Mouse (Mus musculus): Measurements from ENCODE around the gene Jarid2. TPM values are rescaled to one million over a fixed set of nuclear protein-coding genes. Genes with fewer than 3 reads are reported as not detected.
A peak's percentile ranks its signal among the peaks of the same experiment; 100 is the strongest.

Jarid2 gene
- polyA plus RNA-seq, 1 experiment from 2014 or later = 18.0 TPM

DNA sequence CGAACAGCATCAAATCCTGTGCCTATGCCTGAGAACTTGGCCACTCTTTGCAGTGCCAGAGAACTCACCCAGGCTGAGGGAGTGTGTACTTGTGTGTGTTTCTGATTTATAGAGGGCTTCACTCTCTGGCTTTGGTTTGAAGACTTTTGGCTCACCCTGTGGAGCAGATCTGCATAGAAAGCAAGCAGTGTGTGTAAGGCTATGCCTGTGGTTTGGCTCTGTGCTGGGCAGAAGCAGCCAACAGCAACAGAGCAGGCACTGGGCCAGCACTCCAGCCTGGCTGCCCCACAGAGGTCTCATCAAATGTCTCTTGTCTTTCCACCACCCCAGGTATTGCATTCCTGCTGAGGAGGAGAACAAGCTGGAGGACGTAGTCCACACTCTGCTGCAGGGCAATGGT, 183.6 kb downstream of the Jarid2 start:
- Histone ChIP-seq H3K27me3 (replicated peaks) (no peaks in the 10 kb centered on the region), H3K9me3 (replicated peaks) (no peaks in the 10 kb centered on the region), H3K4me3 (no peak overlapping the region), H3K4me1 (peaks cover 32% of the 10 kb centered on the region), H3K27ac (no peak overlapping the region), H3K36me3 (peaks cover 97% of the 10 kb centered on the region), H3K4me2 (no peak overlapping the region), H3K9ac (no peak overlapping the region)
- 90% methylated on average over 2 of the region's 2 CpGs for WGBS (ENCODE audit: insufficient replicate concordance)
- ATAC-seq = no peak

DNA sequence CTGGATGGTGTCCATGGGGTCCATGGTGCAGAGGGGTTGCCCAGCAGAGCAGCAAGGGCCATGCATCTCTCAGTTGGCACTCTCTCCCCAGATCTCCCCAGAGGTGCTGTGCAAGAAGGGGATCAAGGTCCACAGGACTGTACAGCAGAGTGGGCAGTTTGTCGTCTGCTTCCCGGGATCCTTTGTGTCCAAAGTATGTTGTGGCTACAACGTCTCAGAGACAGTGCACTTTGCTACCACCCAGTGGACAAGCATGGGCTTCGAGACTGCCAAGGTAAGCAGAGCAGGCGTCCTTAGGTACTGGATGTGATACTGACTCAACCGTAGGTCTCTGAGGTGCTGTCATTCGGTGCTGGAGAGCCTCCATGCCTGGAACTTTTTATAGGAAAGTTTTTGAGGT, 184.3 kb downstream of the Jarid2 start:
- H3K36me3 ChIP-seq = peaks cover 97% of the 10 kb centered on the region
- no peak overlapping the region for H3K4me3 ChIP-seq
- H3K27me3 ChIP-seq (replicated peaks) = no peaks in the 10 kb centered on the region

DNA sequence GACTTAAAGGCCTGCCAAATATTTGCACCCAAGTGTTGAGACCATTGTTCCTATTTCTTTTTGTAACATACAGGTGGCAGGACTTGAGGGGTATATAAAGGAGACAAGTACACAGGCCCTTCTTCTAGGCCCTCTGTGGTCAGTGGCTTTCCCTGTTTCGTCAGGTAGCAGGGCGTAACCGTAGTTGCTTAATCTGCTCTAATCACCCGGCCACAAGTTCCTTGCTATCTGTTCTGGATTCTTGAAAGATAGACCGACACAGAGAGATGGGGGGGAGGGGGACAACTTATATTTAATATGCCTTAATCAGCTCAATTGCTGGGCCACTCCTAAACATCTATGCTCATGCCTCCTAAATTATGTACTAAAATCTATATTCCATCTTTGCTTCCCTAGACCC, 186.1 kb downstream of the Jarid2 start:
- Histone ChIP-seq H3K4me1 (peaks cover 30% of the 10 kb centered on the region), H3K9me3 (replicated peaks) (no peaks in the 10 kb centered on the region), H3K4me2 (0 out of 2 replicates have a peak overlapping the region, but pooled peaks have one; percentile 19), H3K4me3 (no peak overlapping the region), H3K27ac (0 out of 2 replicates have a peak overlapping the region, but pooled peaks have one; percentile 57), H3K9ac (no peak overlapping the region), H3K36me3 (peaks cover 98% of the 10 kb centered on the region), H3K27me3 (replicated peaks) (no peaks in the 10 kb centered on the region)
- peak; percentile 78 for ATAC-seq
- 26% methylated on average over 5 of the region's 5 CpGs for WGBS (ENCODE audit: insufficient replicate concordance)

More for the DNA sequence above, 184.3 kb downstream of the Jarid2 start:
- no peak overlapping the region for H3K4me2 ChIP-seq
- ATAC-seq = no peak
- H3K27ac ChIP-seq = no peak overlapping the region
- no peaks in the 10 kb centered on the region for H3K9me3 ChIP-seq (replicated peaks)
- 79% methylated on average over 7 of the region's 7 CpGs for WGBS (ENCODE audit: insufficient replicate concordance)
- H3K4me1 ChIP-seq = peaks cover 32% of the 10 kb centered on the region
- H3K9ac ChIP-seq = no peak overlapping the region

DNA sequence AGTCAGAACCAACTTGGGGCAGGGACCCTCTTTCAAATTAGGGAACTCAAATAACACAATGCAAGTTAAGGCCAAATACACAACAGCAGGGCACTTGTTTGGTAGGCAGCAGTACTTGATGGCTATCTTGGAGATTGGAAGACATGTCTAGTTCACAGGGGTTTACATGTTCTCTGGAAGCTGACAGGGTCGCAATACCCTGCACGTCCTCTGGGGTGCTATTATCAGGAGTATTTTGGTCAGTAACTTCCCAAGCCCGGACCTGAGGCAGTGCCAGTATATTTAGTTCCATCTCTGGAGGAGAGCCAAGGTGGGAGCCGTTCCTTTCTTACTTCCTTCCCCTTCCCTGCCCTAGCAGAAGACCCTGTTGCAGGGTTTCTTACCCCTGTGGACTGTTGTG, 186.7 kb downstream of the Jarid2 start:
- H3K4me1 ChIP-seq = peaks cover 24% of the 10 kb centered on the region
- peaks cover 98% of the 10 kb centered on the region for H3K36me3 ChIP-seq
- 55% methylated on average over 4 of the region's 4 CpGs for WGBS (ENCODE audit: insufficient replicate concordance)
- 0 out of 2 replicates have a peak overlapping the region, but pooled peaks have one; percentile 57 for H3K27ac ChIP-seq
- no peak overlapping the region for H3K4me2 ChIP-seq
- H3K9ac ChIP-seq = no peak overlapping the region
- no peaks in the 10 kb centered on the region for H3K9me3 ChIP-seq (replicated peaks)
- H3K27me3 ChIP-seq (replicated peaks) = no peaks in the 10 kb centered on the region
- no peak overlapping the region for H3K4me3 ChIP-seq
- no peak for ATAC-seq

DNA sequence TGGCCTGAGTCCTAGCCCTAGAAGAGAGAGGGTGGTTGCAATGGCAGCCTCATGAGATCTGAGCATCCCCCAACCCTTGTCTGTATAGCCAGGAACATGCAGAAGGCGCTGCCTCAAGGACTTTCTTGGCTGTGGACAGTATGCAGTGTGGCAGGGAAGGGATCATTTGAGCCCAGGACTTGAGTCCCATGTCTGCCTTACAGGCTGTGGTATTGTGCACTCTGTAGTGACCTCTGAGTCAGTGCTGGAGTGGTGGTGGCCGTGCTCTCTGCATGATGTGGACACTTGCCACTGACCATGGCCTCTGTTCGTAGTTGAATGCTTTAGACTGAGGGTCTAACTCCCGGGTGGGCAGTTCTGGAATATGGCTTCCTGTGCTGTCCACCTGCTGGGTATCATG, 187.9 kb downstream of the Jarid2 start:
- peaks cover 98% of the 10 kb centered on the region for H3K36me3 ChIP-seq
- no peak overlapping the region for H3K27ac ChIP-seq
- no peak for ATAC-seq
- no peak overlapping the region for H3K4me3 ChIP-seq
- H3K4me1 ChIP-seq = peaks cover 20% of the 10 kb centered on the region
- H3K4me2 ChIP-seq = no peak overlapping the region
- no peaks in the 10 kb centered on the region for H3K9me3 ChIP-seq (replicated peaks)
- WGBS (ENCODE audit: insufficient replicate concordance) = 75% methylated on average over 4 of the region's 4 CpGs
- H3K9ac ChIP-seq = no peak overlapping the region
- no peaks in the 10 kb centered on the region for H3K27me3 ChIP-seq (replicated peaks)

DNA sequence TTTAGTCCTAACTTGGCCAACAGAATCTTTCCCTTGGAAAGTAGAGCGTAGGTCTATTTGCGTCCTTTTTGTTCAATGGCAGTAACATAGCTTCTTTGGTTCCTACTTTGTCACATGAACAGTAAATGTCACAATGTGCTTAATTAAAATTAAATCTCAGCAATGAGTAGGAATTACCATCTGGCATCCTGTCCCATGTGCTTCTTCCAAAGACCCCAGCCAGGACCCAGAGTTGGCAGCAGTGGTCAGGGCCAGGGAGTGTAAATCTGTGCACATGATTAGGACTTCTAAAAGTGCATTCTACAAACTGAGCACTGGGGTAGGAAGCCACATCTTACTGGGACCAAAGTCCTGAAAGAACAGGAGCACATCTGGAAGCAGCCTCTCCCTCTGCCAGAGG, 189.0 kb downstream of the Jarid2 start:
- H3K36me3 ChIP-seq = peaks cover 99% of the 10 kb centered on the region
- no peak overlapping the region for H3K4me3 ChIP-seq
- peaks cover 20% of the 10 kb centered on the region for H3K4me1 ChIP-seq
- H3K4me2 ChIP-seq = no peak overlapping the region
- no peak overlapping the region for H3K27ac ChIP-seq
- no peak for ATAC-seq
- H3K27me3 ChIP-seq (replicated peaks) = no peaks in the 10 kb centered on the region
- no peaks in the 10 kb centered on the region for H3K9me3 ChIP-seq (replicated peaks)
- no peak overlapping the region for H3K9ac ChIP-seq
- WGBS (ENCODE audit: insufficient replicate concordance) = 88% methylated on average over 2 of the region's 2 CpGs

DNA sequence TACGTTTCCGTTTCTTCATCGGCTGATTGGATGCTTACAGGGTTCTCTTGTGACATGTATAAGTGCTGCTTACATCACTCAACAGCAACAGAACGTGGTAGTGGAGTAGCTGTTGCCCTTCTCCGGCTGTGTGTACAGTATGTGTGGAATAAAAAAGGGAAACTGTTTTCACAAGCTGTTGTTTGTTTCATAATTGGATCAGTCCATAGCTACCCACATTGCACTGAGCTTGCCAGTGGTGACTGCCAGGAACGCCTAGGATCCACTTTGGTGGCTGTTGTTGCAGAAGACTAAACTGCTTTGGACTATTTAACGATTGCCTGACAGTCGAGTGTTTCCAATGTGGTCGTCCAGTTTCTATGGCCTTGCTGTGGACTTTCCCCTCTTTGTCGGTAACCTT, 191.8 kb downstream of the Jarid2 start:
- Histone ChIP-seq H3K27ac (no peak overlapping the region), H3K4me1 (peaks cover 2% of the 10 kb centered on the region; the same call in 1 of the 2 replicates), H3K9me3 (replicated peaks) (no peaks in the 10 kb centered on the region), H3K4me3 (no peak overlapping the region), H3K27me3 (replicated peaks) (no peaks in the 10 kb centered on the region), H3K4me2 (no peak overlapping the region), H3K36me3 (peaks cover 93% of the 10 kb centered on the region), H3K9ac (no peak overlapping the region)
- ATAC-seq = no peak
- WGBS (ENCODE audit: insufficient replicate concordance) = 76% methylated on average over 10 of the region's 10 CpGs

DNA sequence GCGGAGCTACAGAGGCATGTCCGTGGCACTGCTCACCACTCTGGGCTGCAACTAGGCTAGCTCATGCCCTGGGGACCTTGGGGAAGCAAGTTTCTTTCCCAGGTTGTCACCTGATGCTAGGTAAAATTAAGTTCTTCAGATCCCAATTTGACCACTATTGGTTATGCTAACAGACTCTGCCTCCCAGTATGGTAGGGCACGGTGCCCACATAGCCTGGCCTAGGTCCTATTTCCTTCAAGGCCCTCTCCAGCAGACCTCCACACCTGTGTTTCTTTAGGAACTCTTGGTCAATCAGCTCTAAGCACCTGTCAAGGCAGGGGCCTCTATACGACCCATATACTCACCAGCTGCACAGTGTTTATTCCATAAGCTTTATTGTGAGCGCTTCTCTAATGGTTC, 192.4 kb downstream of the Jarid2 start:
- Histone ChIP-seq H3K4me2 (no peak overlapping the region), H3K9me3 (replicated peaks) (no peaks in the 10 kb centered on the region), H3K27ac (no peak overlapping the region), H3K27me3 (replicated peaks) (no peaks in the 10 kb centered on the region), H3K4me1 (no peaks in the 10 kb centered on the region), H3K4me3 (no peak overlapping the region), H3K9ac (no peak overlapping the region), H3K36me3 (peaks cover 87% of the 10 kb centered on the region)
- WGBS (ENCODE audit: insufficient replicate concordance) = 83% methylated on average over 5 of the region's 5 CpGs
- ATAC-seq = no peak

DNA sequence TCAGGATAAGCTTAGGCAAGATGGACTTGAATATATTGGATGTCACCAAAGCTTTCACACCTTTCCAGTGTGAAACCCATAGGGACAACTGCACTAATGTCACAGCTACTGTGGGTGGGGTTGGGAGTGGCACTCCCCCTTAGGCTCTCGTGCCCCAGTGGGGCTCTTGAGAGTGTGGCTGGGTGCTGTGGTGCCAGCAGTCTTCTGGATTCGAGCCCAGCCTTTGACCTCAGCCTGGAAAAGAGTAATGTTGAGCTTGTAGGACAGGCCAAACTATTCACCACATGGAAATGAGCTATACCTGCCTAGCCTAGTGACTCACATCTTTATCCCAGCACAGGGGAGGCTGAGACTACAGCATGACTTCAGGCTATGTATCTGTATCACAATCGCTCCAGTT, 194.8 kb downstream of the Jarid2 start:
- no peaks in the 10 kb centered on the region for H3K4me1 ChIP-seq
- no peak overlapping the region for H3K4me3 ChIP-seq
- no peaks in the 10 kb centered on the region for H3K27me3 ChIP-seq (replicated peaks)
- ATAC-seq = no peak
- H3K27ac ChIP-seq = no peak overlapping the region
- no peak overlapping the region for H3K9ac ChIP-seq
- H3K36me3 ChIP-seq = peaks cover 67% of the 10 kb centered on the region
- no peaks in the 10 kb centered on the region for H3K9me3 ChIP-seq (replicated peaks)
- 71% methylated on average over 3 of the region's 3 CpGs for WGBS (ENCODE audit: insufficient replicate concordance)
- no peak overlapping the region for H3K4me2 ChIP-seq

DNA sequence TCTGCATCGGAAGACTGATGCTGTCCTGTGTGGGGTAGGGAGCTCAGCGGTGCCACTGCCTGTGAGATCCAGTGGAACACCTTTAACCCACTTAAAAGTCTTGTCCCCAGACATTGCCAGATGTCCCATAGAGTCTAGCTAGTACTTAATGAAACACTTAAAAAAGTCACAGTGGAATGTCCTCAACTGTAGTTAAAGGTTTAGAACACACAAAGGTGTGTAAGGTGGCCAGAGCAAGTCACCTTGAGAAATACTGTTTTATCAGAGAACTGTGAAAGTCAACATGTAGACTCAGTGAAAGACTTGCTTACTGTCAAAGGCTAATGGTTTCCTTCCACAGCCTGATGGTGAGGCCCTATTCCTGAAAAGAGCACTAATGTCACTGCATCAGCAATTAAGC, 195.9 kb downstream of the Jarid2 start:
- Histone ChIP-seq H3K4me3 (no peak overlapping the region), H3K4me1 (no peaks in the 10 kb centered on the region), H3K27me3 (replicated peaks) (no peaks in the 10 kb centered on the region), H3K36me3 (peaks cover 56% of the 10 kb centered on the region), H3K27ac (no peak overlapping the region), H3K9me3 (replicated peaks) (no peaks in the 10 kb centered on the region), H3K4me2 (no peak overlapping the region), H3K9ac (no peak overlapping the region)
- WGBS (ENCODE audit: insufficient replicate concordance) = 88% methylated on average over 2 of the region's 2 CpGs
- ATAC-seq = no peak

DNA sequence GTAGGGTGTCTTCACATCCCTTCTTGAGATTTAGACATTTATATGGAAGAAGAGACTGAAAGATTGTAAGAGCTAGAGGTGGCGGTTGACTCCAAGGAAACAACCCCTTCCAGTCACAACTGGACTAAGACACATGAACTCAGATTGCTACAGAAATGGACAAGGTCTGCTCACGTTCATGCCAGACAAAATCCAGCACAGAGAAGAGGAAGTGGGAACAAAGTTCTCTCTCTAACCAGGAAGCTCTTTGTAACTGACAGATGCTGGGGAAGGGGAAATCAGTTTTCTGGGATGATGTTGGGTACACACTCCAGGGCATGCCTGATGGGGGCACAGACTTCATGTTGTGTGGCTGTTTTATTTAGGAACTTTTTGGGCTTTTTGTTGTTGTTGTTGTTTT, 197.0 kb downstream of the Jarid2 start:
- no peak for ATAC-seq
- H3K36me3 ChIP-seq = peaks cover 51% of the 10 kb centered on the region
- no peak overlapping the region for H3K4me2 ChIP-seq
- no peak overlapping the region for H3K9ac ChIP-seq
- H3K4me3 ChIP-seq = no peak overlapping the region
- no peak overlapping the region for H3K27ac ChIP-seq
- H3K4me1 ChIP-seq = no peaks in the 10 kb centered on the region
- H3K9me3 ChIP-seq (replicated peaks) = no peaks in the 10 kb centered on the region
- no peaks in the 10 kb centered on the region for H3K27me3 ChIP-seq (replicated peaks)
- WGBS (ENCODE audit: insufficient replicate concordance) = 53% methylated on average over 2 of the region's 2 CpGs

DNA sequence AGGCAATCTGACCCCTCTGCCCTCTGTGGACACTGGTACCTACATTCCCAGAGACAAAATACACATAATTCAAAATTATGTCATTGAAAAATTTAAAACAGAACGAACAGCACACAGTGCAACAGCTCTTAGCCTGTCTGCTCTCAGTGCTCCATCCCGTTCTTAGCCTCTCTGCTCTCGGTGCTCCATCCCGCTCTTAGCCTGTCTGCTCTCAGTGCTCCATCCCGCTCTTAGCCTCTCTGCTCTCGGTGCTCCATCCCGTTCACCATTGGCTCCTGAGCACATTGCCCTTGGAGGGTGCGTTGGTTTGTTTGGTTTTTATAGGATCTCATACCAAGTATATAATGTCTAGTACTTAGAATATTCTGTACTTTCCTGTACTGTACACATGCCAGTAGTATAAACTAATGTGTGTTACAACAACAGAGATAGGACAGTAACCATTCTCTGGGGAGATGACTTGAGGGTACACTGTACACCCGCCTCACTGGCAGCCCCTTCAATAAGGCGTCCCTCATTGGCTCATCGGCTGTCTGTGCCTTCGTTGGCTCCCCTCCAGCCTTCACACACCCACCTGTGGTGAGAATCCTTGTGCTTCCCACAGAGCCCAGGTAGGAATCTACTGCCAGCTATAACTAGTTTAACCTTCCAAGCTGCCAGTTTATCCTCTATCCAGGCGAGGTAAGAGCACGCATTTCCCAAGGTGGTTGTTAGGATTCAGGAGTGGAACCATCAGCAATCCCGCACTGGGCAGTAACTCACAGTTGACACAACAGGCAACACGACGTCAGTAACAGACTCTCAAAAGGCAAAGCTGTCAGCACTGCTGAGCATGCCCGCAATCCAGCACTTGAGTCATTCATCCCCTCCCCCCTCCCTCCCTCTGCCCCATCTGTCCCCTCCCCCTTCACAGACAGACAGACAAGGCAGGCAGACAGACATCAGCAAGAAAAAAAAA, 203.3 kb downstream of the Jarid2 start:
- ATAC-seq = no peak
- H3K4me1 ChIP-seq = peaks cover 14% of the 10 kb centered on the region
- 75% methylated on average over 18 of the region's 18 CpGs for WGBS (ENCODE audit: insufficient replicate concordance)

More for the DNA sequence above, 203.3 kb downstream of the Jarid2 start:
- H3K36me3 ChIP-seq = peaks cover 11% of the 10 kb centered on the region
- H3K27ac ChIP-seq = no peak overlapping the region
- no peak overlapping the region for H3K4me2 ChIP-seq
- no peak overlapping the region for H3K9ac ChIP-seq
- H3K27me3 ChIP-seq (replicated peaks) = no peaks in the 10 kb centered on the region
- H3K9me3 ChIP-seq (replicated peaks) = no peaks in the 10 kb centered on the region
- no peak overlapping the region for H3K4me3 ChIP-seq

Measured in liver, embryonic 12.5 days (tissue).